Mouse (Mus musculus): ENCODE results near the gene Lrba.
A peak's percentile ranks its signal among the peaks of the same experiment; 100 is the strongest.

The Lrba gene

GRCm38 (mm10) chr3:86560281-86561022 is 336.0 kb downstream of the Lrba start:
- no peak for DNase-seq (ENCODE audit: low read depth)

GRCm38 (mm10) chr3:86561023-86561344 is 336.5 kb downstream of the Lrba start:
- DNase-seq (ENCODE audit: low read depth): no peak

GRCm38 (mm10) chr3:86561396-86561795 is 336.9 kb downstream of the Lrba start:
- no peak for DNase-seq (ENCODE audit: low read depth)

- no peak for DNase-seq (ENCODE audit: low read depth)
Measured at GRCm38 (mm10) chr3:86567312-86567711, 342.8 kb downstream of the Lrba start.

- no peak for DNase-seq (ENCODE audit: low read depth)
Measured at GRCm38 (mm10) chr3:86571518-86571917, 347.0 kb downstream of the Lrba start.

GRCm38 (mm10) chr3:86572519-86573244 is 348.2 kb downstream of the Lrba start:
- DNase-seq (ENCODE audit: low read depth): no peak

GRCm38 (mm10) chr3:86575312-86575711 is 350.8 kb downstream of the Lrba start:
- no peak for DNase-seq (ENCODE audit: low read depth)

- DNase-seq (ENCODE audit: low read depth): no peak
Measured at GRCm38 (mm10) chr3:86602284-86602683, 377.8 kb downstream of the Lrba start.

GRCm38 (mm10) chr3:86605775-86606174 is 381.3 kb downstream of the Lrba start:
- DNase-seq (ENCODE audit: low read depth): no peak

- DNase-seq (ENCODE audit: low read depth): peak; percentile 20
Measured at GRCm38 (mm10) chr3:86627008-86627743, 402.7 kb downstream of the Lrba start.

GRCm38 (mm10) chr3:86629379-86629778 is 404.9 kb downstream of the Lrba start:
- DNase-seq (ENCODE audit: low read depth): no peak

- DNase-seq (ENCODE audit: low read depth): no peak
Measured at GRCm38 (mm10) chr3:86635464-86635863, 411.0 kb downstream of the Lrba start.

GRCm38 (mm10) chr3:86635940-86636339 is 411.5 kb downstream of the Lrba start:
- peak; percentile 50 for DNase-seq (ENCODE audit: low read depth)

- no peak for DNase-seq (ENCODE audit: low read depth)
Measured at GRCm38 (mm10) chr3:86638552-86639348, 414.3 kb downstream of the Lrba start.

GRCm38 (mm10) chr3:86641393-86641792 is 416.9 kb downstream of the Lrba start:
- DNase-seq (ENCODE audit: low read depth): no peak

GRCm38 (mm10) chr3:86641796-86642195 is 417.3 kb downstream of the Lrba start:
- DNase-seq (ENCODE audit: low read depth): no peak

- DNase-seq (ENCODE audit: low read depth): no peak
Measured at GRCm38 (mm10) chr3:86646771-86647170, 422.3 kb downstream of the Lrba start.

GRCm38 (mm10) chr3:86651006-86651405 is 426.5 kb downstream of the Lrba start:
- no peak for DNase-seq (ENCODE audit: low read depth)

- DNase-seq (ENCODE audit: low read depth): no peak
Measured at GRCm38 (mm10) chr3:86659326-86659725, 434.8 kb downstream of the Lrba start.

- DNase-seq (ENCODE audit: low read depth): no peak
Measured at GRCm38 (mm10) chr3:86664399-86664798, 439.9 kb downstream of the Lrba start.

GRCm38 (mm10) chr3:86668146-86668545 is 443.7 kb downstream of the Lrba start:
- no peak for DNase-seq (ENCODE audit: low read depth)

GRCm38 (mm10) chr3:86677573-86678155 is 453.2 kb downstream of the Lrba start:
- DNase-seq (ENCODE audit: low read depth): no peak
